Mouse (Mus musculus) MN1 (cell line): Measurements from ENCODE around the gene Zfp989.
"Not testable (repeated sequence)": the region's sequence is repeated elsewhere in the genome, so short reads cannot be mapped to it uniquely, and the experiment has no call there.

Source experiments
- DNase-seq: peaks from one replicate; pipeline ENCODE4 v3.0.0-alpha.2; 2016; ENCODE audit warnings: low spot score

Gene Zfp989

DNA sequence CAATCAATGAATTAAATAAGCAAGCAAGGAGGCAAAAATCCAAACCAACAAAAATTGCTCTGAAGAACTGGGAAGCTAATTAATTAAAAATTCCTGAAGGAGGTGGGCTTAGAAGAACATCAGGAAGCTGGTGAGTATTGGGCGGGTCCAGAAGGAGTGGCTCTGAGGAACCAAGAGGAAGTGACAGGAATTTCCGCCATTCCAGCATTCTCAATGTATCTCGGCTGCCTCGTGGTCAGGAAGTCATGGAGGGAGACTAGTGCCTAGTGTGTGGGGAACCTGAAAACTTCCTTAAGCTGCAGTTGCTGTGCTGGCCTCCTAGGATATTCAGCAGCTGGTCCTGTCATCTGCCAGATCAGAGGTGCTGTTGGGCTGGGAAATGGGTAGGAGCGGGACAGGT is at the start of gene Zfp989:
Gene Zfp989 (plus strand): TSS at position 220 of the 400 bp plus-strand sequence.
- DNase-seq: not testable (repeated sequence)

DNA sequence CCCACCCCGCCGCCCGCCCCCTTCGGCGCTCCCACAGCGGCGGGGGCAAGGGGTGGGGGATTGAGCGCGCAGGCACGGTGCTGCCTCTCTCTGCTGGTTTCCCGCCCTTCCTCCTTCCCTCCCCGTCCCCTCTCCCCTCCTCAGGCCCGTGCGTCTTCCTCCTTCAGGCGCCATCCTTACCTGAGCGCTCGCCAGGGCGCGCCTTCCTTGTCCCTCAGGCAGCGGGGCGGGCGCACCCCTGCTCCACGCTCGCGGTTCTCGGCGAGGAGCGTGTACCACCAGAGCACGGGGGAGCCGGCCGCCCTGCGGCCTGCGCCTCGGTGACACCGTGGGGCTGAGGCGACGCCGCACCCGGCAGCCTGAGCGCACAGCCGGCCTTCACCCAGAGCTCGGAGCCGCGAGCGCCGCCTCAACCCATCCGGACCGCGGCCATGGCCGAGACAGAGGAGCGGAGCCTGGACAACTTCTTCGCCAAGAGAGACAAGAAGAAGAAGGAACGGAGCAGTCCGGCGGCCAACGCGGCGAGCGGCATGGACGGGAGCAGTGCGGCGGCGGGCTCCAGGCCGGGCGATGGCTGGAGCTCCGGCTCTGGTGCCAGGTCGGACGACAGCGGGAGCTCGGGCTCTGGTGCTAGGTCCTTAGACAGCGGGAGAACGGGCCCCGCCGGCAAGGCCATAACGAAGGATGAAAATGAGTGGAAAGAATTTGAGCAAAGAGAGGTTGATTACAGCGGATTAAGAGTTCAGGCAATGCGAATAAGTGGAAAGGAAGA is 39.3 kb upstream of the Zfp989 start:
- DNase-seq: no peak

DNA sequence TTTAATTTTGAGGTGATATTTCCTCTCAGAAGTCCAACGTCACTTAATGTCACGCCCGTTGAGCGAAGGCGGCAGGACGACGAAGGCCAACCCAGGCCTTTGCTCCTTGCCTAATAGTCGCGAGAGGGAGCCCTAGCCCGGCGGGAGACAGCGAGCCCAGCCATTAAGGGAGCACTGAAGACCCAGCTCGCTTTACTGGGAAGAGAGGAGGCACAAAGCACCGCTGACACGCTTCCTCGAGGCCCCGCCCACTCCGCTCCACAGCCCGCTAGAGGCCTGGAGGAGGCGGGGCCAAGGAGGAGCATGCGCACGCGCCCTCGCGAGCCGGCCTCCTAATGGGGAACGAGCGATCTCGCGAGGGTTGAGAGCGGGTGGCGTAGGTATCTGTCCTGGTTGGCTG is 30.1 kb upstream of the Zfp989 start:
- not testable (repeated sequence) for DNase-seq

DNA sequence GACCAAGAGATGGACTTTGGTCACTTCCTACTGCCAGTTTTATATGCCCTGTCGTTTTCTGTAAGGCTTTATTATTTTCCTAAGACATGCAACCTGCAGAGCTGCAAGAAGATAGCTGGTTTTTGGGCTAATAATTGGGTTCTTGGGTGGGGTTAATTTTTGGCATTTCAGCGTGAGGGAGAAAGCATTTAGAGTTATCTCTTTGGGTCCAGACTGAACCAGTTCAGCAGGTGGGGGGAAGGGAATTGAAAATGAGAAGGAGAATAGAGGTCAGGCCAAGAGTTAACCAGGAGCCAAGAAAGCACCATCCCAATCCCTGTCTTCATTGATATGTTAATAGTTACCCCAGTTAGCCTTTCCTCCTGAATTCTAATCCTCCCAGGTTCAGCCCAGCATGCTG is 4.8 kb downstream of the Zfp989 start:
- not testable (repeated sequence) for DNase-seq

DNA sequence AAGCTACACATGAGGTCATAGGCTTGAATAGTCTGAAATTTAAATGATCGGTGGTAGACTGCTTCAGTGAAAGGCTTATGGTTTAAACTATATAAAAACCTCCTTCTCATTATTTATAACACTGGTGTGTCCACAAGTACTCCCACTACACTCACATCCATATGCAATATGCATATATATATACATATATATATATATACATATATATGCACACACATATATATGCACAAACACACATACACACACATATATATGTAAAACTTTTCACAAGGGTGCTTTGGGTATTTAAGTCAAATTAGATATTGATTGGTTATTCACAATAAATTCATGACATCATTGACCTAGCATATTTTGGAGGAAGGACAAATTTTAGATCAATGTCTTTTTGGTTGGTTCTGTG is 46.6 kb downstream of the Zfp989 start:
- DNase-seq: not testable (repeated sequence)

DNA sequence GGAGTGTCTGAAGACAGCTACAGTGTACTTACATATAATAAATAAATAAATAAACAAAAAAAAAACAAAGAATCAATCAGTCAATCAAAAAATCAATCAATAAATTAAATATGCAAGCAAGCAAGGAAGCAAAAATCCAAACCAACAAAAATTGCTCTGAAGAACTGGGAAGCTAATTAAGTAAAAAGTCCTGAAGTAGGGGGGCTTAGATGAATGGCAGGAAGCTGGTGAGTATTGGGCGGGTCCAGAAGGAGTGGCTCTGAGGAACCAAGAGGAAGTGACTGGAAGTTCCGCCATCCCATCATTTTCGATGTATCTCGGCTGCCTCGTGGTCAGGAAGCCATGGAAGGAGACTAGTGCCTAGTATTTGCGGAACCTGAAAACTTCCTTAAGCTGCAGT is 49.8 kb downstream of the Zfp989 start, which contains the start of gene Rex2:
Gene Rex2 (plus strand): TSS at position 301 of the 400 bp plus-strand sequence.
- DNase-seq: not testable (repeated sequence)

DNA sequence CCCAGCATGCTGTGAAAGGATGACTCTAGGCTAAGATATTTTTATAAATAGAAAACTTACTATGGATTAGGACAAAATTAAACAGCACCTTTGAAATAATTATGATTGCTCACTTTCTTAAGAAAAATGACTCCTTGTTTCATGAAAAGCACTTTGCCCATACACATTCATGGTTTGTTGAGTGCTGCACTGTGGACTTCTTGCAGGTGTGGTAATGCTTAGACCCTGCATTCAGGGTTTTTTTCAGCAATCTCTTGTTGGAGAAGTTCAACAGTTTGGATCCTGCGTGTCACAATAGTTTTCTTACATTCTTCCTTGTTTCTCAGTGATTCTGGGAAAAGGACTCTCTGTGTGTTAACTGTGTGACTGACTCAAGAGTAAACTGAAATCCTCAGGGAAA is 54.6 kb downstream of the Zfp989 start:
- DNase-seq: not testable (repeated sequence)

DNA sequence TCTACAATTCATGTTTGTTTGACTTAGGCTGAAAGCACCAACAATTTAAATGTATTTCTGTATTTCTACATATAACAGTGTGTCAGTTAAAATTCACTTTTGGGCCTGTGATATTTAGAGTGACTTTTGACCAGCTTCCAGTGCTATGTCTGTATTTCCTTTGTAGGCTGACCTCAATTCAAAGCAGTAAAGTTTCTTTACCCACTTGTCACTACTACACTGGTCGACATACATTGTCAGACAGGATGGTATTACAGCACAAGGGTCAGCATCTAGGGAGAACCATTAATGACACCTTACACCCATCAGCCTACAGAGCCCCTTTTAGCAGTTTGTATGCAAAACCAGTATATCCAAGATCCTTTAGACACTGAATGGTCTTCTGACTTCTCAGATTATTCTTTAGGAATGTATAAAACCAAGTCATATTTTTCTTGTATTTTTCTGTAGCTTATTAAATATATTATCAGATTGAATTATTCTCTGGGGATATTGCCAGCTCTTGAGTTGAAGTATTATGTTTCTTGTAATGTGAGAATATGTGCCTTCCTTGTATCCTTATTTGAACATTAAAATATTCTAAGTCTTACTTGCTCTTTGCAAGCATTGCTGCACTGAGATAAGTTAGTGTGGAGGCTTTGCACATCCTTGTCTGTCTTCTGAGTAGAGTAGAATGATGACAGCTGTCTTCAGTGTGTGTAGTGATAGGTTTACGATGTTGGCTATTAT is 59.7 kb downstream of the Zfp989 start:
- not testable (repeated sequence) for DNase-seq
